Mouse (Mus musculus) lung, postnatal 0 days (tissue): ENCODE measurements around the gene Sfi1.
"Not testable (repeated sequence)": the region's sequence is repeated elsewhere in the genome, so short reads cannot be mapped to it uniquely, and the experiment has no call there.

ENCODE experiments used
- CTCF ChIP-seq: IDR thresholded peaks from 2 replicates; pipeline ENCODE4 v1.5.1; 2016; ENCODE audit warnings: antibody characterized with exemption, mild to moderate bottlenecking
- EP300 ChIP-seq: IDR thresholded peaks from 2 replicates; pipeline ENCODE4 v1.6.1; 2016; ENCODE audit warnings: antibody characterized with exemption, mild to moderate bottlenecking, control low read depth

DNA sequence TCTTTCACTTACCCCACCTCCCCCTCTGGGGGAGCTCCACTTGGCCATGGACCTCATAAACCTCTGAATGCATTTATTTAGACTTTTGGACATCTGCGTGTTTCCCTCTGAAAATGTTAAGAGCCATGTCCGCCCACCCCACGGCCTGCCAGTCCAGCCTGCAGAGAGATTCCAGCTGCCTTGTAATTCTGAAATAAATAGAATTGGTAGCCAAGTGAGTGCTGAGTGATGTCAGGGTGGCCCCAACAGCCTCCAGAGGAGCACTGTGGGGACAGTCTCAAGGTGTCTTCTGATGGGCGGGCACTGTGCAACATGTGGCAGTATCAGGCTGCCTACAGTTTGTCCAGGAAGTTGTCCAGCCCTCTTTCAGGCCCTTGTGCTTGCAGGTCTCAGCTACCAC is 43.8 kb downstream of the Sfi1 start:
- not testable (repeated sequence) for TF ChIP-seq CTCF, EP300
